Mouse (Mus musculus): ENCODE results near the gene Mcf2l. TPM values are rescaled to one million over a fixed set of nuclear protein-coding genes. Genes with fewer than 3 reads are reported as not detected.

Gene Mcf2l
- polyA plus RNA-seq, 1 experiment = 2.9 TPM

DNA sequence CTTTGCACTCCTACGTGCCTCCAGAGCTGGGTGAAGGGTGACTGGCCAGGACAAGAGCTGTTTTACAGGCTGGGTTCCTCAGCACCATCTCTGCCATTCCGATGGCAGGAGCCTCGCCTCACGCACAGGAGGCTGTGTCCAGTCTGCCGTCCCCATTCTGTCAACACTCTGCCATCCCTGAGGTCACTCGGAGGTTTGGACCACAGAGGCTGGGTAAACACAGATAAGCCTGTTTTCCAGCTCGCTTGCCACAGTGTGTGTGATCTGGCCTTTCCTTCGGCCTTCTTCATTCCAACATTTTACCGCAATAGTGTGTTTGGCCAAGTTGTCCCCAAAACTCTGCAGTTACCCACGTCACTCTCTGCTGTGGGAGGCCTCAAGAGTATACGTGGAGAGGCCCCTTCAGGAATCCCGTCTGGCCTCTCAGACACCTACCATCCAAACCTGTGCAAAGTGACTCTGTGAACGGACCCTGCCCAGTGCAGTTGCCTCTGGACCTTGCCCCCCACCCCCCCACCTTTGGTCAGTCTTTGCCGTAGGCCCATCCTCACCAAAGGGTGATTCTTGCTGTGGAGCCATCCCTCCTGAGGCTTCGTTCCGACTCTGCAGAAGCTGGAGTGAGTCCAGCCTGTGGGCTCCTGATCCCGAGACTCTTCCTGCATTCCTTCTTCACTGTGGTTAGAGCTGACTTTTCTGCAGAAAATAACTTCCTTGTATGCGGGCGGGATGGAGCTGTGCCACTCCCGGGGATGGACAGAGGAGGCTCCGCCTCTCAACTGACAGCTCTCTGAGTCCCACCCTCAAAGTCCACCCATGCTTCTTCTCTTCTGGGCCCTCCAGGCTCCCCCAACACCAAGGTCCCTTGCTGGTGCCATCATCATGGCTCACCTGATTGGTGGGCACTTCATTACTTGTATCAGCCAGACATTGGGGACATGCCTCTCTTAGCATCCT is 9.7 kb downstream of the Mcf2l start:
- WGBS = 91% methylated on average over 21 of the region's 21 CpGs
- TF ChIP-seq CTCF (IDR thresholded peaks at IDR 0.05; ENCODE audit: extremely low read depth, insufficient read depth, insufficient read length, insufficient replicate concordance) (no peak), POLR2A (IDR thresholded peaks at IDR 0.05; ENCODE audit: low read depth, low read length) (no peak)
- Histone ChIP-seq H3K4me3 (ENCODE audit: extremely low read depth, insufficient read depth, insufficient read length) (no peak overlapping the region), H3K36me3 (ENCODE audit: control insufficient read depth, insufficient read depth, low read length) (no peaks in the 10 kb centered on the region), H3K27ac (ENCODE audit: insufficient read depth, low read length) (no peak overlapping the region), H3K27me3 (ENCODE audit: control insufficient read depth, insufficient read depth, low read length) (no peaks in the 10 kb centered on the region), H3K4me1 (ENCODE audit: control insufficient read depth, insufficient read depth, insufficient read length) (no peaks in the 10 kb centered on the region)
- DNase-seq (ENCODE audit: low read depth in 1 of 2, low spot score in 2 of 2) = no peak

DNA sequence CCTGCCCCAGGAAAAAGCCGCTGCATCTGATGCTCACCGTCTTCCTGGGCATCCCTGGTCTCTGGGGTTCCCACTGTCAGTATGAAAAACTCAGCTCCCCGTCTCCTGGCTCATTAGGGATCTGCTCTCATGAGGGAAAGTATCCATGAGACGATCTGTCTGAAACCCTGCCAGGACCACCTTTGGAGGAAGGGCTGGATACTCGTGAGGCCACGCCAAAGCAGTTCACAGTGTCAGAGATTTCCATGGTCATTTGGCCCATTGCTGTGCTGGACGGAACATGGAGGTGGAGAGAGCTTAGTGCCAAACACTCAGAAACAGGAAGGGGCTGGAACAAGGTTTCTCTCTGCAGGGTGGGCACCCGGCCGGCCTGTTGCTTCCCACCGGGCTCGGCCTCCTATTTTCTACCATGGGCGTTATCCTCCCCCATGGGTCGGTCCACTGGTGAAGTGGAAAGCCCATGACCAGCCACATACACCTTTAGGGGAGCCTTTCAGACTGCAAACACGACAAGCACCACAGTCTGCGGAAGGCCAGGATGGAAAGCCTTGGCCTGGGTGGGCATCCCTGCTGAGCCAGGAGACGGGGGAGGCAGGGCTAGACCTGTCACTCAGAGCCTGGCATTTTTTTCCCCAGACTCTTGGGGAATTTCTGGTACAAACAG is 14.3 kb downstream of the Mcf2l start:
- H3K36me3 ChIP-seq (ENCODE audit: control insufficient read depth, insufficient read depth, low read length) = no peaks in the 10 kb centered on the region
- no peaks in the 10 kb centered on the region for H3K27me3 ChIP-seq (ENCODE audit: control insufficient read depth, insufficient read depth, low read length)
- no peak for DNase-seq (ENCODE audit: low read depth in 1 of 2, low spot score in 2 of 2)
- H3K4me3 ChIP-seq (ENCODE audit: extremely low read depth, insufficient read depth, insufficient read length) = no peak overlapping the region
- H3K4me1 ChIP-seq (ENCODE audit: control insufficient read depth, insufficient read depth, insufficient read length) = no peaks in the 10 kb centered on the region
- WGBS = 84% methylated on average over 16 of the region's 16 CpGs
- no peak for TF ChIP-seq POLR2A (IDR thresholded peaks at IDR 0.05; ENCODE audit: low read depth, low read length)
- TF ChIP-seq CTCF (IDR thresholded peaks at IDR 0.05; ENCODE audit: extremely low read depth, insufficient read depth, insufficient read length, insufficient replicate concordance) = no peak
- no peak overlapping the region for H3K27ac ChIP-seq (ENCODE audit: insufficient read depth, low read length)

DNA sequence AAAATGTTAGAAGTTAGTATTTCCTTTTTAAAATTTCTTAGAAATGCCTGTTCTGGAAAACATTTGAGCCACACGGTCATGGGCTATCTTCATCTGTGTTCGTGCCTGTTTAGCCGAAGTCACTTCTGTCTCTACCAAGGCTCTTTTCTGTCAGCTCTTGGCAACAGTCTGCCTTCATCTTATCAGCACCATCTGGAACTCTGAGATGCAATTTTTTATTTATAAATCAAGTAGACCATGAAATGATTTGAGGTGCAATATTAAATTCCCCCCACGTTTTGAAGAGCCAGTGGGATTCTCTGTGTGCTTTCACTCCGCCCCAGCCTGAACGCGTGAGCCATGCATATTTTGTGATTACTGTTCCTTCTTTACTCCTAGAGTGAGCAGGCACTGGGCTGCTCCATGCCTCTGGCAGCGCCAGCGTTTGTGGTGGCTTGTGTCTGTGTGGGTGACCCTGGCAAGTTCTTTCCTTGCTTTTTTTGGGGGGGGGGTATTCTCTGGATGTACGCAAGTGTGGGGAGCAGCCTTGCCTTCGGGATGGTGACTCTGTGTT is 15.5 kb downstream of the Mcf2l start:
- H3K4me3 ChIP-seq (ENCODE audit: extremely low read depth, insufficient read depth, insufficient read length) = no peak overlapping the region
- no peak for DNase-seq (ENCODE audit: low read depth in 1 of 2, low spot score in 2 of 2)
- no peaks in the 10 kb centered on the region for H3K27me3 ChIP-seq (ENCODE audit: control insufficient read depth, insufficient read depth, low read length)
- H3K36me3 ChIP-seq (ENCODE audit: control insufficient read depth, insufficient read depth, low read length) = no peaks in the 10 kb centered on the region
- 92% methylated on average over 11 of the region's 11 CpGs for WGBS
- no peaks in the 10 kb centered on the region for H3K4me1 ChIP-seq (ENCODE audit: control insufficient read depth, insufficient read depth, insufficient read length)
- H3K27ac ChIP-seq (ENCODE audit: insufficient read depth, low read length) = no peak overlapping the region
- no peak for TF ChIP-seq POLR2A (IDR thresholded peaks at IDR 0.05; ENCODE audit: low read depth, low read length)
- TF ChIP-seq CTCF (IDR thresholded peaks at IDR 0.05; ENCODE audit: extremely low read depth, insufficient read depth, insufficient read length, insufficient replicate concordance) = no peak

DNA sequence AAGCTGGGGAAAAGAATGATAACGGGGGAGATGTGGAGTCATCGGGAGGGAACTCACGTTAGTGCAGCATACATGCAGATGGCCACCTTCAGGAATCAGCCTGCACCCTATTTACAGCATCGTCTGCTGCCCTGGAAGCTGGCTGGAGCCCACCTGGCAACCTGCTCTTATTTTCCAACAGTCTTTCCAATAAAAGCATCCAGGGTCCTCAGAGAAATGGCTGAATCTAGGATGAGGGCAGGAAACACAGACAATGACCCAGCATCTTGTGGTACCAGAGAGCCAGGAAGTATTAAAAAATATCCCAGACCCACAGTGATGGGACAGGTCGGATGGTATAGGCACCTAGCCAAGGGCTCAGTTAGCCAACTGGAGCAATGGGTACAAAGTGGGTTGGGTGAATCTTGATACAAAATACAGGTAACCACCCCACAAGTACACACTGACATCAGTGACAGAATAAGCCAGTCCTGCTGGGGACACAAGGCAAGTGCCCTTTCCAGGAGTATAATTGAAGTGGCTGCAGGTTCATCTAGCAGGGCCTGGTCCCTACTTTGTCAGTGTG is 19.4 kb downstream of the Mcf2l start:
- H3K27ac ChIP-seq (ENCODE audit: insufficient read depth, low read length) = no peak overlapping the region
- H3K4me1 ChIP-seq (ENCODE audit: control insufficient read depth, insufficient read depth, insufficient read length) = no peaks in the 10 kb centered on the region
- H3K4me3 ChIP-seq (ENCODE audit: extremely low read depth, insufficient read depth, insufficient read length) = no peak overlapping the region
- TF ChIP-seq POLR2A (IDR thresholded peaks at IDR 0.05; ENCODE audit: low read depth, low read length) (no peak), CTCF (IDR thresholded peaks at IDR 0.05; ENCODE audit: extremely low read depth, insufficient read depth, insufficient read length, insufficient replicate concordance) (no peak)
- H3K36me3 ChIP-seq (ENCODE audit: control insufficient read depth, insufficient read depth, low read length) = no peaks in the 10 kb centered on the region
- WGBS = 69% methylated on average over 5 of the region's 5 CpGs
- H3K27me3 ChIP-seq (ENCODE audit: control insufficient read depth, insufficient read depth, low read length) = no peaks in the 10 kb centered on the region
- no peak for DNase-seq (ENCODE audit: low read depth in 1 of 2, low spot score in 2 of 2)

DNA sequence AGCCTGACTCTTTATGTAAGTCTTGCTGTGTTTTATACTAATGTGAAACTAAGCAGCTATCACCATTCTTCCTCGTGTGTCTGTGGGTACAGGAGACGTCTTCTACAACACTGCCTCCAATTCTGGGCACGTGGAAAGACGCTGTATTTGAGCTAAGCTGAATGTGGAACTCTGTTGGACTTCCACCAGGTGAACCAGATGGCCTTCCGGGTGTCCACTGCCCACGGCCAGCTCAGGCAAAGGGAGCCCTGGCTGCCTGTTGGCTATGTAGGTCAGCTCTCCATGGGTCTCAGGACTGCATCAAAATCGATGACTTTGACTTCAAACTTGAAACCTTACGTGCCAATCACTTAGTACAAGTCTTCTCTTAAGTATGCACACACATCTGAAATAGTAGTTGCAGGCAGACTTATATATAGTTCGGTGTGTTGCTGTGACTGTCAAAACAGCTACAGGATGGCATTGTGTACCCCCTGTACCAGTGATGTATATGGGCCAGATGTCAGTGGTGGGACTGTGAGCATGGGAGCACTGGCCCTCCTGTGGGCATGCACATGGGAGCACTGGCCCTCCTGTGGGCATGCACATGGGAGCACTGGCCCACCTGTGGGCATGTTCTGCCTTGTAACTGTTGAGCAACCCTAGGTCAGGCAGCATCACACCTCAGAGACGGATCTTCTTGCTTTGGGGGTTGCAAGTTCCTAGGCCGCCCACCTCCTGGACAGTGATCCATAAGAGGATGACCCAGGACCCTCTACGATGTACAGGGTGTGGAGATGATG is 20.4 kb downstream of the Mcf2l start:
- Histone ChIP-seq H3K27me3 (ENCODE audit: control insufficient read depth, insufficient read depth, low read length) (no peaks in the 10 kb centered on the region), H3K4me1 (ENCODE audit: control insufficient read depth, insufficient read depth, insufficient read length) (no peaks in the 10 kb centered on the region), H3K27ac (ENCODE audit: insufficient read depth, low read length) (no peak overlapping the region), H3K4me3 (ENCODE audit: extremely low read depth, insufficient read depth, insufficient read length) (no peak overlapping the region), H3K36me3 (ENCODE audit: control insufficient read depth, insufficient read depth, low read length) (no peaks in the 10 kb centered on the region)
- TF ChIP-seq POLR2A (IDR thresholded peaks at IDR 0.05; ENCODE audit: low read depth, low read length) (no peak), CTCF (IDR thresholded peaks at IDR 0.05; ENCODE audit: extremely low read depth, insufficient read depth, insufficient read length, insufficient replicate concordance) (no peak)
- WGBS = 80% methylated on average over 12 of the region's 12 CpGs
- no peak for DNase-seq (ENCODE audit: low read depth in 1 of 2, low spot score in 2 of 2)

All from spleen, adult 2 months (tissue).